Mouse (Mus musculus) cerebellum, postnatal 36 days (tissue): ENCODE measurements around the gene Rbl1.
A peak's percentile ranks its signal among the peaks of the same experiment; 100 is the strongest.

Experiments
- DNase-seq, 2 experiments: peaks; one replicate each; pipeline ENCODE4 v3.0.0; 2021 to 2022; ENCODE audit warnings: mixed read lengths in 2 of 2

Gene Rbl1

GRCm38 (mm10) chr2:157132686-157133540, 71.4 kb downstream of the Rbl1 start:
- no peak for DNase-seq

GRCm38 (mm10) chr2:157132086-157132485, 72.2 kb downstream of the Rbl1 start:
- no peak for DNase-seq

GRCm38 (mm10) chr2:157130813-157131514, 73.4 kb downstream of the Rbl1 start:
- DNase-seq: no peak

GRCm38 (mm10) chr2:157129601-157130164, 74.7 kb downstream of the Rbl1 start:
- no peak for DNase-seq

GRCm38 (mm10) chr2:157129096-157129495, 75.2 kb downstream of the Rbl1 start:
- no peak for DNase-seq

GRCm38 (mm10) chr2:157128072-157128471, 76.3 kb downstream of the Rbl1 start:
- no peak for DNase-seq

- DNase-seq: no peak
Measured at GRCm38 (mm10) chr2:157127370-157127769, 77.0 kb downstream of the Rbl1 start.

- DNase-seq: no peak
Measured at GRCm38 (mm10) chr2:157125246-157125645, 79.1 kb downstream of the Rbl1 start.

GRCm38 (mm10) chr2:157121766-157122165, 82.6 kb downstream of the Rbl1 start:
- no peak for DNase-seq

GRCm38 (mm10) chr2:157119075-157119474, 85.3 kb downstream of the Rbl1 start:
- DNase-seq: no peak

- DNase-seq: no peak
Measured at GRCm38 (mm10) chr2:157118556-157118955, 85.8 kb downstream of the Rbl1 start.

GRCm38 (mm10) chr2:157116964-157117363, 87.4 kb downstream of the Rbl1 start:
- peak in 1 of 2 experiments; percentile 26 for DNase-seq

GRCm38 (mm10) chr2:157108236-157108635, 96.1 kb downstream of the Rbl1 start:
- no peak for DNase-seq

GRCm38 (mm10) chr2:157104454-157104853, 99.9 kb downstream of the Rbl1 start:
- DNase-seq: no peak

GRCm38 (mm10) chr2:157102256-157102655, 102.1 kb downstream of the Rbl1 start:
- DNase-seq: no peak

GRCm38 (mm10) chr2:157101650-157102049, 102.7 kb downstream of the Rbl1 start:
- DNase-seq: no peak

- no peak for DNase-seq
Measured at GRCm38 (mm10) chr2:157100319-157100605, 104.1 kb downstream of the Rbl1 start.

GRCm38 (mm10) chr2:157099532-157100318, 104.6 kb downstream of the Rbl1 start:
- no peak for DNase-seq
